ENCODE assay signal across 20 mouse cellular contexts in genomic region chr17:43846714-43847113, GRCm38 (mm10). TPM values are rescaled to one million over a fixed set of nuclear protein-coding genes. Genes with fewer than 3 reads are reported as not detected.
DNase-seq lines count a peak whose midpoint lies in the region; ATAC-seq and TF ChIP-seq lines count a peak whose summit lies in the region.
"Had no signal": no experiment of that assay in that cellular context is flagged by ENCODE, and none has a peak within 500 bp of the region (broad histone marks: within the 10 kb centered on the region; RNA-seq: fewer than 3 reads in every experiment).

No protein-coding gene starts in this region.

- no peak overlapping the region for H3K4me2 ChIP-seq in kidney, postnatal 0 days (ENCODE audit: low read length)

- 45% methylated on average over 2 of the region's 2 CpGs for WGBS in kidney, postnatal 0 days

- no peak for ATAC-seq in kidney, postnatal 0 days (replicated peaks; ENCODE audit: low FRiP score, low read depth)
- ATAC-seq: forebrain, embryonic 16.5 days; inflammation-experienced regulatory T-cells, adult 6 months; midbrain, embryonic 16.5 days had no signal

- TF ChIP-seq CTCF in gastrocnemius, adult 2 months (IDR thresholded peaks at IDR 0.05) = no peak
- no peak for TF ChIP-seq CTCF in kidney, postnatal 0 days (IDR thresholded peaks at IDR 0.05; ENCODE audit: low read depth)
- TF ChIP-seq CTCF in layer of hippocampus, adult 2 months (conservative IDR thresholded peaks at IDR 0.05) = no peak

- intact Hi-C loops in gastrocnemius, adult 2 months (cut with DNase I) = loop anchor here (5.0 kb wide), 1 partner anchor 44 kb away; the partner anchor contains the start of gene Rcan2

- DNase-seq in gastrocnemius, adult 2 months = no peak
- no peak for DNase-seq in gastrocnemius, postnatal 10 days
- peak; percentile 67 for DNase-seq in kidney, postnatal 0 days (ENCODE audit: low spot score)
- no peak for DNase-seq in kidney, postnatal 4 days
- peak; percentile 74 for DNase-seq in adipocyte (ENCODE audit: low spot score)
- DNase-seq in lung, postnatal 25 days (ENCODE audit: low spot score) = peak; percentile 69
- no peak for DNase-seq in urinary bladder, postnatal 4 days (ENCODE audit: low spot score in 2 of 2)
- no peak for DNase-seq in layer of hippocampus, adult 2 months (ENCODE audit: low spot score in 2 of 2)
- DNase-seq: adrenal gland, postnatal 25 days; cerebellum, adult 9-10 months; embryo, embryonic 11 days; gastrocnemius, postnatal 36 days; thymus, postnatal 4 days had no signal

- no peaks in the 10 kb centered on the region for H3K27me3 ChIP-seq in kidney, postnatal 0 days (ENCODE audit: insufficient read depth, low read length)

- H3K4me1 ChIP-seq in kidney, postnatal 0 days (replicated peaks; ENCODE audit: insufficient read depth, low read length) = no peaks in the 10 kb centered on the region

- no peaks in the 10 kb centered on the region for H3K36me3 ChIP-seq in kidney, postnatal 0 days (ENCODE audit: insufficient read depth, low read length)

- no peak overlapping the region for H3K9ac ChIP-seq in kidney, postnatal 0 days (ENCODE audit: low read depth, low read length)
- H3K9ac ChIP-seq: liver, embryonic 14.5 days had no signal

- no peak overlapping the region for H3K4me3 ChIP-seq in gastrocnemius, adult 2 months
- H3K4me3 ChIP-seq in kidney, postnatal 0 days (replicated peaks; ENCODE audit: low read depth, low read length) = no peak overlapping the region
- H3K4me3 ChIP-seq in layer of hippocampus, adult 2 months = no peak overlapping the region
- H3K4me3 ChIP-seq: erythroblast, embryonic 14.5 days had no signal

- peak overlapping the region; percentile 48 for H3K27ac ChIP-seq in gastrocnemius, adult 2 months
- H3K27ac ChIP-seq in kidney, postnatal 0 days = no peak overlapping the region
- no peak overlapping the region for H3K27ac ChIP-seq in layer of hippocampus, adult 2 months
- H3K27ac ChIP-seq: liver, embryonic 14.5 days had no signal

- H3K9me3 ChIP-seq in kidney, postnatal 0 days (replicated peaks; ENCODE audit: low read length) = no peaks in the 10 kb centered on the region

RNA-seq across cellular contexts. Expression of gene Rcan2, which starts 45.6 kb away (rescaled TPM):
- total RNA-seq in gastrocnemius, adult 2 months (2021) = 10 to 100 TPM; 40.3 to 80.7 TPM
- total RNA-seq in gastrocnemius, postnatal 10 days (2021) = 10 to 100 TPM; 18.4 to 22.3 TPM
- 6.9 and 8.1 TPM in 2 replicates for polyA plus RNA-seq in kidney, postnatal 0 days (2015; fragmentation: Nextera tagmentation; extraction: Ambion mirVana)
- 10 to 100 TPM; 73.2 to 74.3 TPM for total RNA-seq in layer of hippocampus, adult 2 months (2021)
- total RNA-seq: hematopoietic stem cell, adult 5-6 weeks; megakaryocyte, adult 5-6 weeks had no signal
- polyA plus RNA-seq: erythroblast, embryonic 14.5 days; inflammation-experienced regulatory T-cells, adult 6 months had no signal

Comparison
In these comparisons a context has a peak if more than half of its experiments do, and no peak if none do; other contexts are left out.
1. DNase-seq: peak in kidney, postnatal 0 days (single experiment), adipocyte (single experiment) and lung, postnatal 25 days (single experiment); none in gastrocnemius, adult 2 months (single experiment), gastrocnemius, postnatal 10 days (single experiment), kidney, postnatal 4 days (0 of 2), urinary bladder, postnatal 4 days (0 of 2) and layer of hippocampus, adult 2 months (0 of 2).